Mouse (Mus musculus) kidney, postnatal 14 days (tissue): ENCODE results near the gene Gm11627.
A peak's percentile ranks its signal among the peaks of the same experiment; 100 is the strongest.
"Not testable (repeated sequence)": the region's sequence is repeated elsewhere in the genome, so short reads cannot be mapped to it uniquely, and the experiment has no call there.

Experiments
- DNase-seq: peaks from one replicate; pipeline ENCODE4 v3.0.0; 2022; ENCODE audit warnings: mixed read lengths

Gm11627 gene

GRCm38 (mm10) chr11:102602816-102603495, 23.7 kb upstream of the Gm11627 start:
- no peak for DNase-seq

- no peak for DNase-seq
Observed at GRCm38 (mm10) chr11:102599912-102600311, 20.7 kb upstream of the Gm11627 start.

GRCm38 (mm10) chr11:102595341-102595820, 16.1 kb upstream of the Gm11627 start:
- no peak for DNase-seq

- no peak for DNase-seq
Observed at GRCm38 (mm10) chr11:102587554-102587953, 8.3 kb upstream of the Gm11627 start.

DNA sequence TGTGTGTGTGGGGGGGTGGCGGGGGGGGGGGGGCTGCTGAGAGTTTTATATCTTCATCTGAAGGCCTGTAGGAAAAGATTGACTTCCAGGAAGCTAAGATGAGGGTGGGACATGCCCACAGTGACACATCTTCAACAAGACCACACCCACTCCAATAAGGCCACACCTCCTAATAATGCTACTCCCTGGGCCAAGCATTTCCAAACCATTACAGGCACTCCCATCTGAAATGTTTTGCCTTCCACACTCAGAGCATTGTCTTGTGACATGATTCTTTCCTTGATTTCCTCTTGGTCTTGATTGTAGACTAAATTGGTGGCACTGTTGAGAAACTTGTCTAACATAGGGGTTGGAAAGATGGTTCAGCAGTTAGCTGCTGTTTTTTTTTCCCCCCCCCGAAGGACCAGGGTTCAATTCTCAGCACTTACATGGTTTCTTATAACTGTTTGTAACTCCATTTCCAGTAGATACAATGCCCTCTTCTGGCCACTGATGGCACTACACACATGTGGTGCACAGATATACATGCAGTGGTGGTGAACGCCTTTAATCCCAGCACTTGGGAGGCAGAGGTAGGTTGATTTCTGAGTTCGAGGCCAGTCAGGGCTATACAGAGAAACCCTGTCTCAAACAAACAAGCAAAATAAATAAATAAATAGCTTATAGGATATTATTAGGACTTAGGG, 7.3 kb upstream of the Gm11627 start:
- no peak for DNase-seq

DNA sequence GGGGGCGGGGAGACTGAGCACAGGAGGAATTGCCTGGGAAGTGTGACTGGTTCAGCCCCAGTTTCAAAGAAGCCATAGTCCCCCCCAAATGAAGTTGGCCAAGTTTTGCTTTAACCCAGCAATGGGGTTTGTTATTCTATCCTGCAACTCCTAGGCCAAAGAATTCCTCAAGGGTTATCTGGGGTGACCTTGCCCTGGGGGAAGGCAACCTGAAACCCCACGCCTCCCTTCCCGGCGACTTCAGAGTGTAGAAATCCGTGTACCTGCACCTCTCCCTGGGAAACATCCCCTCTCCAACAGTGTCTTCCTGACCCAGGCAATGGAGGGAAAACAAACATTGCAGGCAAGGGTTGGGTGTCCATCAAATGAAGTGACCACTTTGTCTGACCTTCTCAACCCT, 3.5 kb upstream of the Gm11627 start:
- DNase-seq: no peak

DNA sequence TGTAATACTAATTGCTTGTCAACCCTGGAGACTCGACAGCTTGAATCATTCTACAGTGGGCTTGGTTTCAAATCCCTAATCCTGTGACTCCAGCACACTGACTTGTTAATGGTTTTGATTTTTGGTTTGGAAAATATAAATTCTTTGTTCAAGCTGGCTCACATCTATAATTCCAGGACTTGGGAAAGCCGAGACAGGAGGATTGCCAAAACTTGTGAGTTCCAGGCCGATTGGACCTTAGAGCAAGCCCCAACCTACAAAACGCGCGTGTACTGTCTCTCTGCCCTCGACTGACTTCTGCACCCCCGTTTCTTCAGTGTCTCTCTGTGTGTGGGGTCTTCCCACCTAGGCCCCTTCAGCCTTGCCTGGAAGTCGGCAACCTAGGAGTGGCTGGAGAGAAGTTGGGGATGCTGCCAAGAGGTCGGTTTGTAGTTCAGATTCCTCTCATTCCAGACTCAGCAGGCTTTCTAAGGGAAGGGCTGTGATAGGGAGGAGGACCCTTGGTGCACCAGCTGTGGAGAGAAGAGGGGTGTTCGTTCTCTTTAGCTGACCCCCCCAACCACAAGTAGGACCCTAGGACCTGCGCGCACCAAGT, 2.9 kb upstream of the Gm11627 start:
- peak; percentile 69 for DNase-seq

- peak; percentile 10 for DNase-seq
Observed at GRCm38 (mm10) chr11:102581281-102582015, 2.2 kb upstream of the Gm11627 start.

DNA sequence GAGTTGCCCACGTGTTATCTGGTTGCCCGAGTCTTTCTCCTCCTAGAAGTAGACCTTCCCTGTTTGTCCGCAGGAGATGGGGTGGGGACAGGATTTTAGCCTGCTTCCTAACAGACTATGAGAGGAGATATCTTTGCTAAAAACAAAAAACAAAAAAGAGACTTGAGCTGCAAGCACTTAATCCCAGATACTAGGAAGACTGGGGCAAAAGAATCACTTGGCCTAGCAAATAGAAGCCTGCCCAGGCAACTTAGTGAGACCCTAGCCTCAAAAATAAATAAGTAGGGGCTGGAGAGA, 721 bp upstream of the Gm11627 start:
- no peak for DNase-seq

DNA sequence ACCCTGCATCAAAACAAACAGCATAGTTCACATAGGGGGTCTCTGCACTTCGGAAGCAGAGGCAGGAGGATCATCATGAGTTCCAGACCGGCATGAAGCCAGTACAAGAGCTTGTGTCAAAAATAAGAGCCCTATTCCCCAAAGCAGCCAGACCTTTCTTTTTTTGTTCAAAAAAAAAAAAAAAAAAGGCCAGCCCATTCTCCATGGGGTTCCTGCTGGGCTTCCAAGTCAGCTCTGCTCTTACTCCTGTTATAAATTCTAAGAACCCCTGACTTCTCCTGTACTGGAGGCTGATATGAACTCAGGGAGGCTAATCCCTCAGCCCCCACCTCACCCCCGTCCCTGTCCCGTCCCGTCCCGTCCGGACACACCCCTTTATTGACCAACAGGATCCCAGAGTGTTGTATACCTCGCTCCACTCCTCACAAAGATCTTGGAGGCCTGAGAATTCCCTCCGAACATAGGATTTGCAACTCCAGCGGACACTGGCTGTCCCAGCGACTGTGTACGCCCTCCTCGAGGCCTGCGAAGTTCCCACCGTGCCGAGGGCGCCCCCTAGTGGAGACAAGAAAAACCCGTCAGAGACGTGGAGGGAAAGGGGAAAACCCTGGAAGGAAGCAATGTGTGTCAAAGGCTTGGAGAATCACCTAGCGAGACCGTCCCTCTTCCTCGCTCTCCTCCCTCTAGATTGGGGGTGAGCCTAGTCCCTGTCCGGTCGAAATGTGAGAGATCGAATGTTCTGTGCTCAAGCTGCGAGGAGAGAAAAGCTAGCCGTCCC, 731 bp downstream of the Gm11627 start:
- DNase-seq: peak; percentile 87

DNA sequence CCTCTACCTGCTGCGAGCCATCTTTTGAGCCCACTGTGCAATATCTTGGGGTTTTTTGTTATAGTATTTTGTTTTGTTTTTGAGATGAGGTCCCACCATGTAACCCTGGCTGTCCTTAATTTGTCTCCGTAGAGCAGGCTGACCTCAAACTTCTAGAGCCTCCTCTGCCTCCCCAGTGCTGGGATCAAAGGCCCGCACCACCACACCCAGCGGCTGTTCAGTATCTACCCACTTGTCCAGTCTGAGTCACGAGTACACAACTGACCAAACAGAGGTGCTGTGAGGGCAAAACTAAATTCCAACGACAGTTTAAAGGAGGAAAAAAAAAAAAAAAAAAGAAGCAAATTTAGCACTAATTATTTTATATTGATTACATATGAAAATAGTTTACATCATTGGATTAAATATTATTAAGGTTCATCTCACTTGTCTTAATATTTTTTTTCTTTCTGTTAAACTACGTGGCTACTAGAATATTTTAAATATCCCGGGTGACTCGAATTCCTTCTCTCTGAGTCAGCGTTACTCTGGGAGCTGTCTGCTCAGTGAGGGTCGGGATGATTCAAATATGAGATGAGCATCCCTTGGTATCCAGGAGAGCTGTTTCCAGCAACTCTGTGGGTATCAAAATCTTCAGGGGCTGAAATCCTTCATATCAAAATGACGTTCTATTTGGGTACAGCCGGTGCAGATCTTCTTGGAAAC, 3.1 kb downstream of the Gm11627 start:
- no peak for DNase-seq

GRCm38 (mm10) chr11:102575034-102575433, 4.2 kb downstream of the Gm11627 start:
- DNase-seq: no peak

DNA sequence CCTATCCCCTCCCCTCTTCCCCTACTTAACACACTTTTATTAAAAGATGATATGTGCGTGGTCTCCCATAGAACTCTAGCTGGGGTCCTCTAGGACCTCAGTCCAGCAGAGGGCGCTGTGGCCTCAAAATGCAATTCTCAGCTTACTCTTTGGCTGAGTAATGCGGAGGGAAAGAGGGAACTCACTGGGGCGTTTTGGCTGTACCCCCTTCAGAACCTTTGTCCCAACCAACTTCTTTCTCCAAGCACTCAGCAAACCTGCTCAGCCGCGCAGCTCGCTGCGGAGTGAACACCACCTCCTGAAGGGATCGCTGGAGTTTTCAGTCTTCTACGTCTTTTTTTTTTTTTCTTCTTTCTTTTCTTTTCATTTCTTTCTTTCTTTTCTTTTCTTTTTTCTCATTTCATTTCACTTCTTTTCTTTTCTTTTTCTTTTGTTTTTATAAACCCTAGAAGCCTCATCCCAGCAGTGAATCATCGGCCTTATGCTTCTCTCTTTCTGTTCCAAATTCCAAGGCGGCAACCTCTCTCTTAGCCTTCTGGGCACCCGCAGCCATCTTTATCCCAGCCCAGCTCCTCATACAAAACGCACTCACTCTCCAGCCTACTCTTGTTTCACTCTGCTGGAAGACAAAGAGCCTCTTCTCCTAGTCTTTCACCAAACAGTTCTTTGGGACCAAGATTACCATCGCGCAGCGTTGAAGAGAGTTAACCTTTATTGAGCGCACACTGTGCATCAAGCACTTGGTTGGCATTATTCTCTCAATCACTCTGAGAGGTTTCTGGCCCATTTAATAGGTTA, 6.2 kb downstream of the Gm11627 start:
- peak; percentile 88 for DNase-seq

DNA sequence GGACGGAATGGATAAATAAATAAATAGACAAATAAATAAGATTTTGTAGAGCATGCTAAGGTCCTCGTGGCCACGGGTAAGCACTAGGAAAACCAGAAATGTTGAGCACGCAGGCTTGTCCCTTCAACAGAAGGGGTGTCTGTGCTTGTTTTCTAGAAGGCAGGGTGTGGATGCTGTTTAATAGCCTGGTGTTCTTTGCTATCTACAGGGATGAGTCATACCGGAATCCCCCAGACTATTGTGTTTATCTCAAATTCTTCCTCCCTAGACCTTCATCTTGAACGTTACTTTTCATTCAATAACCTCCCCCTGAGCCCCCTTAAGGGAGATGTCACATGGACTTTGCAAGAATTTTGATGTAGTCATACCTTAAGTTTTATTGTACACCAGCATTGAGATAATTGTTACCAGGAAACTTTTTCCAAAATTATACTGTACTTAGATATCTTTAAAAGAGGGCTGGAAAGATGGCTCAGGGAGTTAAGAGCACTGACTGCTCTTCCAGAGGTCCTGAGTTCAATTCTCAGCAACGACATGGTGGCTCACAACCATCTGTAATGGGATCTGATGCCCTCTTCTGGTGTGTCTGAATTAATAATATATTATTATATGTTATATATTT, 10.4 kb downstream of the Gm11627 start:
- DNase-seq: no peak

- no peak for DNase-seq
Observed at GRCm38 (mm10) chr11:102568191-102568590, 11.1 kb downstream of the Gm11627 start.

GRCm38 (mm10) chr11:102567723-102568122, 11.5 kb downstream of the Gm11627 start:
- no peak for DNase-seq

DNA sequence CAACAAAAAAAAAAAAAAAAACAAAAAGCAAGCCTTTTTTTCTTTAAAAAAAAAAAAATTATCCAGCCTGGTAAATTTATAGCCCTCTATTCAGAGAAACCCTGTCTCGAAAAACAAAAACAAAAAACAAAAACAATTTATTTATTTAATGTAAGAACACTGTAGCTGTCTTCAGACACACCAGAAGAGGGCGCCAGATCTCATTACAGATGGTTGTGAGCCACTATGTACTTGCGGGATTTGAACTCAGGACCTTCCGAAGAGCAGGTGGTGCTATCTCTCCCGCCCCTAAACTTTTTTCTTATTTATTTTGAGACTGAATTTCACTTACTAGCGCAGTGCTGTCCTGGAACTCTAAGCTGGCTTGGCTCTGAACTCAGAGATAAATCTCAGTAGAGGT, 12.1 kb downstream of the Gm11627 start:
- no peak for DNase-seq

- no peak for DNase-seq
Observed at GRCm38 (mm10) chr11:102566290-102566689, 13.0 kb downstream of the Gm11627 start.

- DNase-seq: no peak
Observed at GRCm38 (mm10) chr11:102565741-102566140, 13.5 kb downstream of the Gm11627 start.

DNA sequence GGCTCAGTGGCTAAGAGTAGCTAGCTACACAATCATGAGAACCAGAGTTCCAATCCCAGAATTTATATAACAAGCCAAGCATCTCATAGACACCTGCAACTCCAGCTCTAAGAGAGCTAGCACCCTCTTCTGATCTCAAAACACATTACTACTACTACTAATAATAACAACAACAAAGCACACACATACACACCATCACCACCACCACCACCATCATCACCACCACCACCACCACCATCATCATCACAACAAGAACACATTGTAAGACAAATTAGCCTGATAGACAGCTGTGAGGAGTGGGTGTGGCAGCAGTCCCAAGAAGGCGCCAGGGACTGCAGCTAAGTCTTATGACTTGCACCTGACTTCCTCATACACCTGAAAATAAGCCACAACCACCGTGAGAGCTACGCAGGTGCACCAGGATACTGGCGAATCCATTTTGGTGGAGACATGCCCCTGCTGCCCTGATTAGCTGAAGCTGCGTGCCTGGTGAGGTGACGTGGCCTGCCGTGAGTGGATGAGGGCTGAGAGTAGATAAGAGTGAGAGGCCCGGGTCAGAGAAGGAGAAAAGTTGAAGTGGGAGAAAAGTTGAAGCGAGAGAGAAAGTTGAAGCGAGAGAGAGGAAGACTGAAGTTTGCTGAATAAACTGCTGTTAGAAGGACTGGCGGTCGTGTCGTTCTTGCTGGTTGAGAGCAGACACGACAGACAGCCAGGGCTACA, 14.1 kb downstream of the Gm11627 start:
- DNase-seq: not testable (repeated sequence)
